Mouse (Mus musculus) large intestine, adult 2 months (tissue): ENCODE results near the gene Nxpe4. TPM values are rescaled to one million over a fixed set of nuclear protein-coding genes. Genes with fewer than 3 reads are reported as not detected.

Source experiments
- DNase-seq: peaks from one replicate; pipeline ENCODE4 v3.0.0-alpha.2; 2012; ENCODE audit warnings: low read depth, low spot score
- WGBS: fragments of 180-500 bp; shearing (Covaris S2); methylation state at CpG from one replicate; pipeline ENCODE4 v1.1.7; 2018; 5-methylcytosine and 5-hydroxymethylcytosine counted together
- polyA plus RNA-seq: library from polyadenylated mRNA; depleted of rRNA; stranded (reverse); fragments of >200 nt; gene quantifications from 2 replicates; pipeline ENCODE4 v1.2.3, GENCODE M21; 2012

Nxpe4 gene
- polyA plus RNA-seq, 1 experiment = 0.77 TPM

GRCm38 (mm10) chr9:48238153-48238755 is 76.4 kb downstream of the Nxpe4 start:
- WGBS = 70% methylated on average over 9 of the region's 9 CpGs
- DNase-seq = peak; percentile 4

- WGBS = 80% methylated on average over 5 of the region's 5 CpGs
- no peak for DNase-seq
These were observed 77.6 kb downstream of the Nxpe4 start for GRCm38 (mm10) chr9:48239461-48239860.

DNA sequence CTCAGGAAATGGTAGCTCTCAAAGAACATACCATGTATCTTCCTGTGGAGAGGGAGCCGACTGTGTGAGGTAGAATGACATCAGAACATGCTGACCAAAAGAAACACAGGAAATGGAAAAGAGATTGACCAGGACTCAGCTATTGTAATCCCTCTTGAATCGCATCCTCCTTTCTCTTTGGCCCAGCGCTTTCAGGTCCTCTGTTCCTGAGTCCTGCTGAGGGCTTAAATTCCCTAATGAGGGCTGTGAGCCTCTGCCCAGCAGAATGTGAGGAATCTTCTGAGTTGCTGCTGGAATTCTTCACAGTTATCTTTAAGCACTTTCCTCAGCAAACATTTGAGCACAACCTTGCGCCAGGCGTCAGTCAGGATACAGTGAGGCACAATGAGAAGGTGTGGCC is 78.6 kb downstream of the Nxpe4 start:
- 63% methylated on average over 5 of the region's 5 CpGs for WGBS
- no peak for DNase-seq

- DNase-seq = no peak
- WGBS = 55% methylated on average over 1 of the region's 1 CpGs
These were observed 80.0 kb downstream of the Nxpe4 start for GRCm38 (mm10) chr9:48241791-48242190.

DNA sequence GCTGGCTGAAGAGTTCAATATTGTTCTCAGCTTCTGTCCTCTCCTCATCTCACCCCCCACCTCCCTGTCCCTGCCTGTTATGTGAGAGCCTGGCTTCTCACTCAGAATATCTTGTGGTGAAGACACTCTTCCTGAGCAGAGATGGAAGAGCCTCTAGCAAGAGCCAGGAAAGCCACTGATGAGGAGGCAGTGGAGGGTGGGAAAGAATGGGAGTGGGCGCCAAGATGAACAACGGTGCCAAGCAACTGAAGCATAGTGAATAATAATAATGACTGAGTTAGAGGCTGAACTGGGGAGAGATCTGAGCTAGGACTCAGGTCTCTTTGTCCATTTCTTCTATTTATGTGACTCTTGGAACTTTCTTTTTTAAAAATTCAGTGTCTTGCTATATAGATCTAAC is 80.9 kb downstream of the Nxpe4 start:
- WGBS = 96% methylated on average over 2 of the region's 2 CpGs
- no peak for DNase-seq

GRCm38 (mm10) chr9:48244175-48244574 is 82.4 kb downstream of the Nxpe4 start:
- no peak for DNase-seq
- WGBS = 82% methylated on average over 3 of the region's 3 CpGs

- WGBS = 57% methylated on average over 1 of the region's 1 CpGs
- no peak for DNase-seq
These were observed 83.7 kb downstream of the Nxpe4 start for GRCm38 (mm10) chr9:48245525-48245924.

DNA sequence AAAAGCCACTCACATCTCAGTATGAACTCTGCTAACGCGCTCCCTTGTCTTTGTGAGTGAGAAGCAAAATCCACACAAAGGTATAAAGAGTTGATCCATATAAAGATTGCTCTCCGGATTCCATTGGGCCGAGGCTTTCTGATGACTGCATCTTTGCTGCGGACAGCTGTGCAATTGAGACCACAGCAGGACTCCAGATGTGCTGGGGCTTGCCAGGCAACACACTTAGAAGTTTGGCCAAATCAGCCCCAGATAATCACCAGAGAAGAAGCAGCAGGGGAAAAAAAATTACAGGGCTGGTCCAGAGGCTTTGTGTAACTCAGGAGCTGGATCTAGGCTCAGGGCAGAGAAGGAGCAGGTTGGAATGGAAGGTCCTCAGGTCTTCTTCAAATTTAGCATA is 85.5 kb downstream of the Nxpe4 start:
- 79% methylated on average over 5 of the region's 5 CpGs for WGBS
- no peak for DNase-seq

- WGBS = 10% methylated on average over 8 of the region's 8 CpGs
- no peak for DNase-seq
These were observed 90.4 kb downstream of the Nxpe4 start for GRCm38 (mm10) chr9:48252236-48252635.

GRCm38 (mm10) chr9:48257001-48257400 is 95.2 kb downstream of the Nxpe4 start:
- no peak for DNase-seq
- WGBS = 71% methylated on average over 9 of the region's 9 CpGs

DNA sequence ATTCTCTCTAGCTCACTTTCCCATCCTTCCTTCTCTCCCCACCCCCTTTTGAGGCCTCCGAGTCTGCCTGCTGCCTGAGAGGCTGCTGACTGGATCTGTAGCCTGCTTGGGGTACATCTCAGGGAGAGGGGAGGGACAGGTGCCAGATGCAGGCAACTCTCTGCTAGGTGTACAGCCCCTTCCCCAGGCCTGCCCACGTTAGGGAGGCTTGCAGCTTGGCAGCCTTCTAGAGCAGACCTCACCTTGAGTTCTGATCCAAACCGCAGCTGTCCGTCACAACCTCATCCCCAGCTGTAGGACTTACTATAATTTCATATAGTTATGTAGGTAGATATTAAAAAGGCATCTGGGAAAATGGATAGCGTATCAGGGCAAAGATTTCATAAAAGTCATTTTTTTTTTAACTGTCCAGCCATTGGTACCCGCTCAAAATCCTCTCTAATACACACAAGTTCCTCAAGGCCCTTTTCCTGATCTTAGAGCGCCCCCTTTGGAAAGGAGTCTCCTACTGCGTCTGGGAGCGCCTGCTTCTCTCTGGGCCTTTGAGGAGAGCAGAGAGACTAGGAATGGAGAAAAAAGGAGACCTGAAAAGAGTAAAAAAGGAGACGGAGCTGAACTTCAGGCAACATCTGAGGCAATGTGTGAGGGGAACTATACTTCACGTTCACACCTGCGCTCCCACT is 96.1 kb downstream of the Nxpe4 start:
- peak; percentile 16 for DNase-seq
- WGBS = 45% methylated on average over 12 of the region's 12 CpGs

- 84% methylated on average over 6 of the region's 6 CpGs for WGBS
- no peak for DNase-seq
These were observed 102.8 kb downstream of the Nxpe4 start for GRCm38 (mm10) chr9:48264616-48265015.

DNA sequence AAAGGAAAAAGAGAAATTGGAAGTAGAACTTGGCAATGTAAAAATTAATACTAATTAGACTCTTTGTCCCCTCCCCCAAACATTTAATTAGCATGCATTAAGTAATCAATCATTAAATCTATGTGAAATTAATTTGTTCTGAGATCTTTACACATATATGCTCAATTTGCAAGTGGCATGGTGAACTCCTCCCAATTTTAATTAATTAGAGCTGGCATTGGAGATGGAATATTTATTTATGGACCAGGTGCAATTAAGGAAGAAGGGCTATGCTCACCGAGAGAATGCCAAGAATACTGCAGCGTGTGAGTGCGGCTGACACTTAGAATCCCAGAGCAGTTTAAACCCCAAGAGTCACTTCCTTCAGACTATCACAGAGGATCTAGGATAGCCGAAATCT is 103.7 kb downstream of the Nxpe4 start:
- WGBS = 69% methylated on average over 4 of the region's 4 CpGs

DNA sequence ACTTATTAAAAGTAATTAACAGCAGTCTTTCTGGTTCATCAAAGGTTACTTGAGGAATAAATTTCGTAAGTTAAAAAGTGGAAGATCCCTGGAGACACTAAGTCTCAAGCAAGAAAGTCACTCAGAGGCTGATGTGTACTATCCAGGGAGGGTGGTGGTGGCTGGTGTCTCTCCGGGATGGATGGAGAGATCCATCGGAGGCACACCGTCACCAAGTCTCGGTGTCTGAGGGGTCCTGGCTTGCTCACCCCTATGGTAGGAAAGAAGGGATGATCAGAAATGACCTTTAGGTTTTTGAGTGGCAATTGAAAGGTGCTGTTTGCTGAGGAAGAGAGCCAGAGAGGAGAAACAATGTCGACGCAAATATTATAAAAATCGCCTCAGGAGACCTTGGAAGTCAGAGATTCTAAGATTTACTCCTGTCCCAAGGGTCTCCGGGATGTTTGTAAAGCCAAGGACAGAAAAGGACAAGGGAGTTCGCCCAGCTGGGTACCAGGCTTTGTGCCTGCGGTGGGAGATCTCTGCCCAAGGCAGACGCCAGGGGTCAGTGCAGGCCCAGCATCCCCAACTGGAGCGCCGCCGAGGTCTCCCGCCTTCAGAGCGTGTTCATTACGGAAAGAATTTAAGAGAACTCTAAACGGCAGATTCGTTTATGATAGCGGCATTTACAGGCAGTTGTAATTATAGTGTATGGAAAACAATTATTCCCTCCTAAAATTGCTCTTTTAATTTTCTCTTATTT is 104.6 kb downstream of the Nxpe4 start:
- 11% methylated on average over 21 of the region's 21 CpGs for WGBS
- DNase-seq = peak; percentile 18

More for the DNA sequence above, 103.7 kb downstream of the Nxpe4 start:
- DNase-seq = no peak

DNA sequence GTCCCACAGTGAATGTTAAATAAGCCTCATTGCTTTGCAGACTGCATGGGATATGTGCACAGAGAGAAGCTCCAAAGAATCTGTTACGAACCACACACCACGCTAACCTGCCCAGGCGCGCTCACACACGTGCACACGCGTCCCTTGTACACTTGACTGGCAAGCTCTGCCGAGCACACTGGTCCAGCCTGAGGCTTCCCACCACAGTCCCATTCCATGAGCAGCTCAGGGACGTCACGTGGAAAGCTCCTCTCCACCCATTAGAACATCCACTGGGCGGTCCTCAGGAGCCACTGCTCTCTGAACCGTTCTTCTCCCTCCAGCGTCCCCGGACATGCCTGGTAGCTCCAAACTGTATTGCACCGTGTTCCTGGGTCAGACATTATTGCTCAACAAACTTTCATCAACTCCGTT is 105.2 kb downstream of the Nxpe4 start:
- DNase-seq = peak; percentile 11
- under 1% methylated on average over 16 of the region's 16 CpGs for WGBS

GRCm38 (mm10) chr9:48267960-48268359 is 106.1 kb downstream of the Nxpe4 start:
- DNase-seq = no peak
- 39% methylated on average over 1 of the region's 1 CpGs for WGBS

GRCm38 (mm10) chr9:48276831-48277230 is 115.0 kb downstream of the Nxpe4 start:
- 91% methylated on average over 15 of the region's 15 CpGs for WGBS
- no peak for DNase-seq

DNA sequence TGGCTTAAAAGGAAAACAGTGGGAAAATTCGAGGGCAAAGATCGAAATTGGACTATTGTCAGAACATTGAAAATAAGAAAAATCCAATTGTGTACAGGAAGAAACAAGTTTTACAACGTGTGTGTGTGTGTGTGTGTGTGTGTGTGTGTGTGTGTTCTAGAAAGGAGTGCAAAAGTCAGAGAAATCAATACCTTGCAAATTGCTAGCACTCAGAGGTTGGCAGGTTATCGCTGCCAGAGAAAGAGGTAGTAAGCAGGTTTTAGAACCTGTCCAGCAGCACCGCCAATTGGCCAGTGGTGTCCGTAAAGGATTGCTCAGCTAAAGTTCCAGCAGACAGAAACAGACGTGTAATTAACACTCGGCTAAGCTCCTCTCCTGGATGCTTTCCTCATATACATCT is 122.4 kb downstream of the Nxpe4 start:
- 79% methylated on average over 8 of the region's 8 CpGs for WGBS
- no peak for DNase-seq

- 80% methylated on average over 1 of the region's 1 CpGs for WGBS
- no peak for DNase-seq
These were observed 128.5 kb downstream of the Nxpe4 start for GRCm38 (mm10) chr9:48290281-48290680.

DNA sequence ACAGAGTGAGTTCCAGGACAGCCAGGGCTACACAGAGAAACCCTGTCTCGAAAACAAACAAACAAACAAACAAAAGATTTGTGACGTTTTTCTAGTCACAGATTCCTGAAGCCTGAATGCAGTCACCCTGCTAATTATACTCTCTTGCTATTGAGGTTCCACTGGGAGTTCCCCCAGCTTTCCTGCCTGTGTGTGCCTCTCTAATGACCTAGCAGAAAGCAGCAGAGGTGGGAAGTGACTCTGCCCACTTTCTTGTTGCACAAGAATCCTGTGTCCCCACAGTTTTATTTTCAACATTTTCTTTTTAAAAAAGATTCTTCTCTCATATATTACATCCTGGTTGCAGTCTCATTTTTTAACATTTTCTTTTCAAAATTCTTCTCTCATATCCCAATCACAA is 132.9 kb downstream of the Nxpe4 start:
- WGBS = 49% methylated on average over 2 of the region's 2 CpGs
- DNase-seq = no peak

DNA sequence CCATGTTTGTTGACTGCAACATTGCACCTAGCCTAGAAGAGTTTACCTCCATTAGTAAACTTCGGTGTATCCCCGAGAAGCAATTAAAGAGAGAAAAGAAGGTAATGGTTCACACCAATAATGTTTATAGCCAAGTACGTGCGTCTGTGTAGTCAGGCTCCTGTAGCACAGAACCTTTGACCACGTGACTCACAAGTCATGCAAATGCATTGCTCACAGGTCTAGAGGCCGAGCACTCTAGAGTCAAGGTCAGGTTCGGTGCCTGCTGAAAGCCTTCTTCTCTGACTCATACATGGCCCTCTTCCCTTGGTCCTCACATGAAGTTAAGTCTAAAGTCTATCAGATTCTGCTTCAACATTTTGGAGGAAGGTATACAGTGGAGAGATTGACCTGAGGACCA is 137.2 kb downstream of the Nxpe4 start:
- peak; percentile 32 for DNase-seq
- 30% methylated on average over 7 of the region's 7 CpGs for WGBS
